Mouse (Mus musculus) adrenal gland, postnatal 10 days (tissue): ENCODE data around the gene Rasgrp2. TPM values are rescaled to one million over a fixed set of nuclear protein-coding genes. Genes with fewer than 3 reads are reported as not detected.

Source experiments
- DNase-seq: peaks from one replicate; pipeline ENCODE4 v3.0.0; 2021; ENCODE audit warnings: mixed read lengths
- total RNA-seq, 2 experiments: library from RNA; stranded (reverse); gene quantifications; 2 replicates each; pipeline ENCODE4 v1.2.3; 2021

Gene Rasgrp2
- total RNA-seq, 2 experiments from 2014 or later = 53.2 to 54.9 TPM

GRCm38 (mm10) chr19:6407816-6408510, 8.8 kb downstream of the Rasgrp2 start:
- no peak for DNase-seq

- DNase-seq = no peak
Observed at GRCm38 (mm10) chr19:6408749-6409148, 9.6 kb downstream of the Rasgrp2 start.

GRCm38 (mm10) chr19:6409176-6409575, 10.0 kb downstream of the Rasgrp2 start:
- no peak for DNase-seq

- DNase-seq = no peak
Observed at GRCm38 (mm10) chr19:6409936-6410335, 10.8 kb downstream of the Rasgrp2 start.

GRCm38 (mm10) chr19:6412798-6413197, 13.7 kb downstream of the Rasgrp2 start:
- DNase-seq = no peak

GRCm38 (mm10) chr19:6415454-6415853, 16.3 kb downstream of the Rasgrp2 start:
- DNase-seq = no peak

- DNase-seq = no peak
Observed at GRCm38 (mm10) chr19:6416124-6416770, 17.1 kb downstream of the Rasgrp2 start.

GRCm38 (mm10) chr19:6416894-6417761, 18.0 kb downstream of the Rasgrp2 start:
- DNase-seq = no peak

- DNase-seq = peak; percentile 90
Observed at GRCm38 (mm10) chr19:6418233-6418879, 19.2 kb downstream of the Rasgrp2 start, which contains the start of gene Nrxn2. TSS of gene Nrxn2 (plus strand) at chr19:6418731.

GRCm38 (mm10) chr19:6418984-6419692, 20.0 kb downstream of the Rasgrp2 start:
- no peak for DNase-seq

- no peak for DNase-seq
Observed at GRCm38 (mm10) chr19:6419805-6420310, 20.7 kb downstream of the Rasgrp2 start.

- no peak for DNase-seq
Observed at GRCm38 (mm10) chr19:6420481-6421210, 21.5 kb downstream of the Rasgrp2 start.

- no peak for DNase-seq
Observed at GRCm38 (mm10) chr19:6421211-6421590, 22.1 kb downstream of the Rasgrp2 start.

GRCm38 (mm10) chr19:6422014-6422413, 22.9 kb downstream of the Rasgrp2 start:
- no peak for DNase-seq

GRCm38 (mm10) chr19:6423241-6423640, 24.1 kb downstream of the Rasgrp2 start:
- no peak for DNase-seq

GRCm38 (mm10) chr19:6424137-6424881, 25.2 kb downstream of the Rasgrp2 start:
- DNase-seq = no peak

GRCm38 (mm10) chr19:6425595-6425994, 26.5 kb downstream of the Rasgrp2 start:
- DNase-seq = no peak

- DNase-seq = peak; percentile 80
Observed at GRCm38 (mm10) chr19:6426703-6427500, 27.8 kb downstream of the Rasgrp2 start.
